Mouse (Mus musculus): ENCODE measurements around the gene Zfp385a. TPM values are rescaled to one million over a fixed set of nuclear protein-coding genes. Genes with fewer than 3 reads are reported as not detected.

Zfp385a gene
- polyA plus RNA-seq, 1 experiment from 2014 or later, result 9.1 TPM

DNA sequence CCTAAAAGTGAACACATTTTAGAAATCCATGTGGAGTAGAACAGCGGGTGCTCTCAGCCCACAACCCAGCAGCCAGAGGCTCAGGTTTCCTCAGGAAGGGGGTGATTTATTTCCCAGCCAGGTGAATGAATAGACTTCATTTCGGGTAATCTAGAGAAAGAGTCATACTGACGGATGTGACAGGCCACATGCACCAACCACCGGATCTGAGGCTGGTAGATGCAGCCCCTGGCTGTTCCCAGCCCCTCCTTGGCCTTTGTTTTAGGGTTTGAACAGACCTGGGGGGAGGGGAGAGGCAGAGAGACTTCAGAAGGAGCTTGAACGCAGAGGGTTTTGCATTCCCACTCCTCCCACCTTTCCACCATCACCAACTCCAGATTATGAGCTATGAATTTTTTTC is 44.0 kb downstream of the Zfp385a start:
- WGBS, result 39% methylated on average over 5 of the region's 5 CpGs

GRCm38 (mm10) chr15:103294649-103295048 is 45.2 kb downstream of the Zfp385a start:
- Histone ChIP-seq H3K4me1 (ENCODE audit: control insufficient read depth in 2 of 2, insufficient read depth in 2 of 2, low read length in 2 of 2) (peaks cover 0 to 9% of the 10 kb centered on the region in 2 experiments; a peak in 3 of 4 replicates), H3K4me3 (ENCODE audit: control insufficient read depth in 1 of 2, insufficient read depth in 1 of 2, low read depth in 1 of 2, low read length in 2 of 2) (no peak overlapping the region), H3K36me3 (ENCODE audit: control insufficient read depth, insufficient read depth, low read length) (peaks cover 77% of the 10 kb centered on the region), H3K27ac (replicated peaks in 1 of 2; ENCODE audit: control insufficient read depth in 1 of 2, insufficient read depth in 1 of 2, low read depth in 2 of 2, low read length in 2 of 2) (no peak overlapping the region), H3K4me2 (ENCODE audit: low read length) (no peak overlapping the region), H3K9ac (ENCODE audit: low read length) (no peak overlapping the region), H3K27me3 (ENCODE audit: control insufficient read depth, insufficient read depth, low read length) (no peaks in the 10 kb centered on the region), H3K9me3 (ENCODE audit: control insufficient read depth, low read length) (no peaks in the 10 kb centered on the region)
- no peak for ATAC-seq (ENCODE audit: insufficient number of reproducible peaks, insufficient read depth, low FRiP score, low read depth)
- 88% methylated on average over 2 of the region's 2 CpGs for WGBS

More for the DNA sequence above, 44.0 kb downstream of the Zfp385a start:
- Histone ChIP-seq H3K4me3 (ENCODE audit: control insufficient read depth in 1 of 2, insufficient read depth in 1 of 2, low read depth in 1 of 2, low read length in 2 of 2) (no peak overlapping the region), H3K9ac (ENCODE audit: low read length) (no peak overlapping the region), H3K27ac (replicated peaks in 1 of 2; ENCODE audit: control insufficient read depth in 1 of 2, insufficient read depth in 1 of 2, low read depth in 2 of 2, low read length in 2 of 2) (no peak overlapping the region), H3K4me2 (ENCODE audit: low read length) (no peak overlapping the region), H3K27me3 (ENCODE audit: control insufficient read depth, insufficient read depth, low read length) (no peaks in the 10 kb centered on the region), H3K36me3 (ENCODE audit: control insufficient read depth, insufficient read depth, low read length) (peaks cover 71% of the 10 kb centered on the region), H3K4me1 (ENCODE audit: control insufficient read depth in 2 of 2, insufficient read depth in 2 of 2, low read length in 2 of 2) (peaks cover 11 to 17% of the 10 kb centered on the region in 2 experiments), H3K9me3 (ENCODE audit: control insufficient read depth, low read length) (no peaks in the 10 kb centered on the region)
- ATAC-seq (ENCODE audit: insufficient number of reproducible peaks, insufficient read depth, low FRiP score, low read depth), result no peak

- Histone ChIP-seq H3K9ac (ENCODE audit: low read length) (no peak overlapping the region), H3K4me3 (ENCODE audit: control insufficient read depth in 1 of 2, insufficient read depth in 1 of 2, low read depth in 1 of 2, low read length in 2 of 2) (no peak overlapping the region), H3K27me3 (ENCODE audit: control insufficient read depth, insufficient read depth, low read length) (no peaks in the 10 kb centered on the region), H3K9me3 (ENCODE audit: control insufficient read depth, low read length) (no peaks in the 10 kb centered on the region), H3K4me1 (ENCODE audit: control insufficient read depth in 2 of 2, insufficient read depth in 2 of 2, low read length in 2 of 2) (peaks cover 0 to 7% of the 10 kb centered on the region in 2 experiments; a peak in 2 of 4 replicates), H3K27ac (replicated peaks in 1 of 2; ENCODE audit: control insufficient read depth in 1 of 2, insufficient read depth in 1 of 2, low read depth in 2 of 2, low read length in 2 of 2) (no peak overlapping the region), H3K4me2 (ENCODE audit: low read length) (no peak overlapping the region), H3K36me3 (ENCODE audit: control insufficient read depth, insufficient read depth, low read length) (peaks cover 78% of the 10 kb centered on the region)
- ATAC-seq (ENCODE audit: insufficient number of reproducible peaks, insufficient read depth, low FRiP score, low read depth), result no peak
- WGBS, result 97% methylated on average over 2 of the region's 2 CpGs
These were observed 46.5 kb downstream of the Zfp385a start for GRCm38 (mm10) chr15:103293375-103293774.

GRCm38 (mm10) chr15:103292673-103293345 is 47.1 kb downstream of the Zfp385a start:
- Histone ChIP-seq H3K36me3 (ENCODE audit: control insufficient read depth, insufficient read depth, low read length) (peaks cover 74% of the 10 kb centered on the region), H3K9ac (ENCODE audit: low read length) (no peak overlapping the region), H3K9me3 (ENCODE audit: control insufficient read depth, low read length) (no peaks in the 10 kb centered on the region), H3K27me3 (ENCODE audit: control insufficient read depth, insufficient read depth, low read length) (no peaks in the 10 kb centered on the region), H3K27ac (replicated peaks in 1 of 2; ENCODE audit: control insufficient read depth in 1 of 2, insufficient read depth in 1 of 2, low read depth in 2 of 2, low read length in 2 of 2) (no peak overlapping the region), H3K4me1 (ENCODE audit: control insufficient read depth in 2 of 2, insufficient read depth in 2 of 2, low read length in 2 of 2) (peaks cover 0 to 7% of the 10 kb centered on the region in 2 experiments; a peak in 2 of 4 replicates), H3K4me2 (ENCODE audit: low read length) (no peak overlapping the region), H3K4me3 (ENCODE audit: control insufficient read depth in 1 of 2, insufficient read depth in 1 of 2, low read depth in 1 of 2, low read length in 2 of 2) (no peak overlapping the region)
- 92% methylated on average over 4 of the region's 4 CpGs for WGBS
- ATAC-seq (ENCODE audit: insufficient number of reproducible peaks, insufficient read depth, low FRiP score, low read depth), result no peak

- H3K27me3 ChIP-seq (ENCODE audit: control insufficient read depth, insufficient read depth, low read length), result no peaks in the 10 kb centered on the region
- H3K9ac ChIP-seq (ENCODE audit: low read length), result no peak overlapping the region
- peaks cover 3 to 14% of the 10 kb centered on the region in 2 experiments for H3K4me1 ChIP-seq (ENCODE audit: control insufficient read depth in 2 of 2, insufficient read depth in 2 of 2, low read length in 2 of 2)
- ATAC-seq (ENCODE audit: insufficient number of reproducible peaks, insufficient read depth, low FRiP score, low read depth), result no peak
- H3K4me3 ChIP-seq (ENCODE audit: control insufficient read depth in 1 of 2, insufficient read depth in 1 of 2, low read depth in 1 of 2, low read length in 2 of 2), result no peak overlapping the region
- H3K27ac ChIP-seq (replicated peaks in 1 of 2; ENCODE audit: control insufficient read depth in 1 of 2, insufficient read depth in 1 of 2, low read depth in 2 of 2, low read length in 2 of 2), result no peak overlapping the region
- WGBS, result 87% methylated on average over 9 of the region's 9 CpGs
- no peaks in the 10 kb centered on the region for H3K9me3 ChIP-seq (ENCODE audit: control insufficient read depth, low read length)
- H3K36me3 ChIP-seq (ENCODE audit: control insufficient read depth, insufficient read depth, low read length), result peaks cover 59% of the 10 kb centered on the region
- H3K4me2 ChIP-seq (ENCODE audit: low read length), result no peak overlapping the region
These were observed 49.0 kb downstream of the Zfp385a start for GRCm38 (mm10) chr15:103290843-103291242.

GRCm38 (mm10) chr15:103290417-103290816 is 49.5 kb downstream of the Zfp385a start:
- peaks cover 58% of the 10 kb centered on the region for H3K36me3 ChIP-seq (ENCODE audit: control insufficient read depth, insufficient read depth, low read length)
- H3K27me3 ChIP-seq (ENCODE audit: control insufficient read depth, insufficient read depth, low read length), result no peaks in the 10 kb centered on the region
- 66% methylated on average over 6 of the region's 6 CpGs for WGBS

DNA sequence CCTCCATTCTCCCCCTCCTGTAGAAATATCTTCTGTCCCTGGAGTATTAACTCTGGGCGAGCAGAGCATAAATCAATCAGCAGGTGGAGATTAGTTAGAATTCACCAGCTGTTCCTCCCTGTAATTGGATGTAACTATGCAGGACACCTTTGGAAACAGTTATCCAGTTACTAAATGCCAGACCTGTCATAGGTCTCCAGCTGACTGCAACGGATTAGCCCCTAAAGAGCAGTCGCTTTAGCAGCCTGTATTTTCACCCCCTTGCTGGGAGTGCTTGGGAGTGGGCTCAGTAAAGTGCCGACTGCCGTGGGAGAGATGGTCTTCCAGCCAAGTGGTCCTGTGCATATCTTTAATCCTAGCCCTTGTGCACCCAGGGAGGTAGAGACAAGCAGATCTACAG is 50.3 kb downstream of the Zfp385a start:
- no peak overlapping the region for H3K27ac ChIP-seq (replicated peaks in 1 of 2; ENCODE audit: control insufficient read depth in 1 of 2, insufficient read depth in 1 of 2, low read depth in 2 of 2, low read length in 2 of 2)
- H3K27me3 ChIP-seq (ENCODE audit: control insufficient read depth, insufficient read depth, low read length), result no peaks in the 10 kb centered on the region
- WGBS, result 50% methylated on average over 5 of the region's 5 CpGs
- no peak overlapping the region for H3K4me2 ChIP-seq (ENCODE audit: low read length)
- H3K4me1 ChIP-seq (ENCODE audit: control insufficient read depth in 2 of 2, insufficient read depth in 2 of 2, low read length in 2 of 2), result peaks cover 6 to 26% of the 10 kb centered on the region in 2 experiments
- H3K36me3 ChIP-seq (ENCODE audit: control insufficient read depth, insufficient read depth, low read length), result peaks cover 51% of the 10 kb centered on the region
- no peak overlapping the region for H3K4me3 ChIP-seq (ENCODE audit: control insufficient read depth in 1 of 2, insufficient read depth in 1 of 2, low read depth in 1 of 2, low read length in 2 of 2)
- H3K9ac ChIP-seq (ENCODE audit: low read length), result no peak overlapping the region
- H3K9me3 ChIP-seq (ENCODE audit: control insufficient read depth, low read length), result no peaks in the 10 kb centered on the region
- no peak for ATAC-seq (ENCODE audit: insufficient number of reproducible peaks, insufficient read depth, low FRiP score, low read depth)

More at GRCm38 (mm10) chr15:103290417-103290816, 49.5 kb downstream of the Zfp385a start:
- H3K9ac ChIP-seq (ENCODE audit: low read length), result no peak overlapping the region
- no peak for ATAC-seq (ENCODE audit: insufficient number of reproducible peaks, insufficient read depth, low FRiP score, low read depth)
- no peak overlapping the region for H3K27ac ChIP-seq (replicated peaks in 1 of 2; ENCODE audit: control insufficient read depth in 1 of 2, insufficient read depth in 1 of 2, low read depth in 2 of 2, low read length in 2 of 2)
- no peak overlapping the region for H3K4me2 ChIP-seq (ENCODE audit: low read length)
- no peaks in the 10 kb centered on the region for H3K9me3 ChIP-seq (ENCODE audit: control insufficient read depth, low read length)
- H3K4me1 ChIP-seq (ENCODE audit: control insufficient read depth in 2 of 2, insufficient read depth in 2 of 2, low read length in 2 of 2), result peaks cover 4 to 18% of the 10 kb centered on the region in 2 experiments
- H3K4me3 ChIP-seq (ENCODE audit: control insufficient read depth in 1 of 2, insufficient read depth in 1 of 2, low read depth in 1 of 2, low read length in 2 of 2), result no peak overlapping the region

Measured in heart, embryonic 14.5 days (tissue).